Mouse (Mus musculus): ENCODE results near the gene Cox10.

DNA sequence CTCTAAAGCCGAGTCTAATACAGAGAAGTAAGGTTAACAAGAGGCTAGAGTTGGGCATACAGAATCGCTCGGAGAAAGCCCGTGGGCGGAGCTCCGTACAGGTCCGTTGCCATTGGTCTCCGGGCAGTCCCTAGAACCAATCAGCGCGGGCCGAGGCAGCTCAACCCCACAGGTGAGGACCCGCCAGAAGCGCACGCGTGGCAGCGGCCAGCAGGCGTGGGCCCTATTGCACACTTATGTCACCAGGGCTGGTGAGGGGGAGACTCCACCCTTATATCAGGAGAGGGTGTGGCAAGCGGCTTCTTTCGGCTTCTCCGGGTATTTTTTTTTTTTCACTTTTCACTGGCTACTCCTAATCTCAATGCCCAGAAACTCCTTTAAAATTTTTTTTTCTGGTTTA, 164.9 kb downstream of the Cox10 start:
- TF ChIP-seq EP300 (IDR thresholded peaks at IDR 0.05) (no peak), CTCF (IDR thresholded peaks at IDR 0.05) (no peak)
